Mouse (Mus musculus): Measurements from ENCODE around the gene Cilp. TPM values are rescaled to one million over a fixed set of nuclear protein-coding genes. Genes with fewer than 3 reads are reported as not detected.
"Not testable (repeated sequence)": the region's sequence is repeated elsewhere in the genome, so short reads cannot be mapped to it uniquely, and the experiment has no call there.

Cilp gene
- polyA plus RNA-seq, 1 experiment from 2014 or later: not detected

DNA sequence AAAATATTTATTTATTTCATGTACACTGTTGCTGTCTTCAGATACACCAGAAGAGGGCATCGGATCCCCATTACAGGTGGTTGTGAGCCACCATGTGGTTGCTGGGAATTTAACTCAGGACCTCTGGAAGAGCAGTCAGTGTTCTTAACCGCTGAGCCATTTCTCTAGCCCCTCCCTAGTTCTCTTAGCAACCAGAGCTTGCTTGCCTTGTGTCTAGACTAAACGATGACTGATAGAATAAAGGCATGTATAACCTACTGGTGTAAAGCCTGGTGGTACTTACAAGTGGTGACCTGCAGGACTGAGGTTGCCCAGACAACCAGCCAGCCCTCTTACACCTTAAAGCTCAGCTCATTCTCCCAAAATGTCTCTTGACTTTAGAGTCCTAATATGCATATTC, 9.9 kb downstream of the Cilp start:
- H3K36me3 ChIP-seq; H3K9ac ChIP-seq; H3K4me1 ChIP-seq; H3K4me3 ChIP-seq; ATAC-seq (ENCODE audit: extremely low read depth, insufficient number of reproducible peaks, low FRiP score, low TSS enrichment); H3K27ac ChIP-seq (replicated peaks); H3K4me2 ChIP-seq; H3K9me3 ChIP-seq; H3K27me3 ChIP-seq (replicated peaks): not testable (repeated sequence)
- 70% methylated on average over 3 of the region's 3 CpGs for WGBS

DNA sequence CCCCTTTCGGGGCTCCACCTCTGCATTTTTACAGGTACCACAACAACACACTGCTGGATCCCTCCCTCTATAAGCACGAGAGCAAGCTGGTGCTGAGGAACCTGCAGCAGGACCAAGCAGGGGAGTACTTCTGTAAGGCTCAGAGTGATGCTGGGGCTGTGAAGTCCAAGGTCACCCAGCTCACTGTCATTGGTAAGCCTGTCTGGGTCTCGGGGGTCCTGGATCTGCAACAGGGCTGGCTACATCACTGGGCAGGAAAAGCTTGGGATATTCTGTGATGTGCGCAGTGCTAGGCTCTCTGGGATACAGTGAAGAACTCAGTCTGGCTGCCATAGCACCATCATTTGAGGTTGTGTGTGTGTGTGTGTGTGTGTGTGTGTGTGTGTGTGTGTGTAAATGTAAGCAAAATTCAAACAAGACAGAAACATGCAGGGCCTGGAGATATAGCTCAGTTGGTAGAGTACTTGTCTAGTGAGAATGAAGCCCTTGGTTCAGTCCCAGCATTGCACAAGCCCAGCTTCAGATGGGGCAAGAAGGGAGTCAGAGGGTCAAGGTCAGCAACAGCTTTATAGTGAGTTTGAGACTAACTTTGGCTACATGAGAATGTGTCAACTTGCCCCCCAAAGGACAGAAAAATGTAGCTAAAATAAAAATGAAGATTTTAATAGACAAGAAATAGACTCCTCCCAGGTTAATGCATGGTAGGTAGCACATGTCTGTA, 11.0 kb downstream of the Cilp start:
- H3K4me3 ChIP-seq: no peak overlapping the region
- H3K9ac ChIP-seq: no peak overlapping the region
- no peak for ATAC-seq (ENCODE audit: extremely low read depth, insufficient number of reproducible peaks, low FRiP score, low TSS enrichment)
- H3K27me3 ChIP-seq (replicated peaks): no peaks in the 10 kb centered on the region
- H3K36me3 ChIP-seq: no peaks in the 10 kb centered on the region
- H3K4me1 ChIP-seq: no peaks in the 10 kb centered on the region
- no peaks in the 10 kb centered on the region for H3K9me3 ChIP-seq
- no peak overlapping the region for H3K4me2 ChIP-seq
- H3K27ac ChIP-seq (replicated peaks): no peak overlapping the region
- 62% methylated on average over 4 of the region's 4 CpGs for WGBS

DNA sequence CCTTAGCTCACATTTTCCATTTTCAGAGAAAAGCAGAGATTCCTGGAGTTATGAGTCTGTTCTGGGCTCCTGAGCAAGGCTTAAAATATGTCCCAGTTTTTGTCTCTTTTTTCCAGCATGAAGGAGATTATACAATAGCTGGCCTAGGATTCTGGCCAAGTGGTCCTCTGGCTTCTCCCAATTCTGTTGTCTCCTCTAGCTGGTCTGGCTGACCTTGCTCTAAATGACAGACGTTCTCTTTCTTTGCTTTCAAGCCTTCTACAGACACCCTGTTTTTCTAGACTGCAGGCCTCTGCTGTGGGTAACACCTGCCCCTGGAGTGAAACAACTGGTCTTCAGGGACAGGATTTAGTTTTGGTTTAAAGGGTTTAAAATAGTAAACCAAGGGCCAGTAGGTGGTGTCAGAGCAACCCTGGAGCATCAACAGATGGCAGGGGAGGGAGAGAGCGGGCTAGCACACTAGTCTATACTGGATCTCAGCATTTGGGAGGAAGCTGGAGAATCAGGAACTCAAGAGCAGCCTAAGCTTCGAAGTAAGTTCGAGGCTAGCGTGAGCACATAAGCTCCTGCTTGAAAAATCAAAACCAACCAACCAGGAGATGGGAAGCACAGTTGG, 16.7 kb downstream of the Cilp start:
- no peaks in the 10 kb centered on the region for H3K4me1 ChIP-seq
- 0 out of 2 replicates have a peak, but pooled peaks cover 3% of the 10 kb centered on the region for H3K27me3 ChIP-seq (replicated peaks)
- no peak overlapping the region for H3K27ac ChIP-seq (replicated peaks)
- ATAC-seq (ENCODE audit: extremely low read depth, insufficient number of reproducible peaks, low FRiP score, low TSS enrichment): no peak
- H3K9ac ChIP-seq: peak overlapping the region; percentile 16; the same call in 1 of the 2 replicates
- no peak overlapping the region for H3K4me2 ChIP-seq
- no peak overlapping the region for H3K4me3 ChIP-seq
- WGBS: 64% methylated on average over 5 of the region's 5 CpGs
- H3K9me3 ChIP-seq: no peaks in the 10 kb centered on the region
- no peaks in the 10 kb centered on the region for H3K36me3 ChIP-seq

DNA sequence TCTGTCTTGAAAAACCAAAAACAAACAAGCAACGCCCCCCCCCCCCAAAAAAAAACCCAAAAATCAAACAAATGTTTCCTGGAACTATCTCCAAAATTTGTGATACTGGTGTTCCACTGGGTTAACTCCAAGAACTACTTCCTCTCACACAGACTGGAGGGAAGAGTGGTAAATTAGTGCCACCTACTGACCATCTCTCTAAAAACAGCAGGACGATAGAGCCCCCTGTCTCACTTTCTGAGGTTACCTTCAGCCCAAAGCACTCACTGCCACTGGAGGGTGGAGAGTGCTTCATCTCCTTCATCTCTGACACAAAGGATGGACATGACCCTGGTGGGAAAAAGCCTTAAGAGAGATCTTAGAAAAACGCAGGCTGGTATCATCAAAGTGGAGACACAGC, 18.3 kb downstream of the Cilp start:
- 0% methylated on average over 3 of the region's 3 CpGs for WGBS
- no peaks in the 10 kb centered on the region for H3K4me1 ChIP-seq
- H3K36me3 ChIP-seq: no peaks in the 10 kb centered on the region
- H3K4me2 ChIP-seq: no peak overlapping the region
- no peak overlapping the region for H3K9ac ChIP-seq
- no peak for ATAC-seq (ENCODE audit: extremely low read depth, insufficient number of reproducible peaks, low FRiP score, low TSS enrichment)
- H3K27me3 ChIP-seq (replicated peaks): 0 out of 2 replicates have a peak, but pooled peaks cover 3% of the 10 kb centered on the region
- H3K4me3 ChIP-seq: no peak overlapping the region
- no peak overlapping the region for H3K27ac ChIP-seq (replicated peaks)
- no peaks in the 10 kb centered on the region for H3K9me3 ChIP-seq

DNA sequence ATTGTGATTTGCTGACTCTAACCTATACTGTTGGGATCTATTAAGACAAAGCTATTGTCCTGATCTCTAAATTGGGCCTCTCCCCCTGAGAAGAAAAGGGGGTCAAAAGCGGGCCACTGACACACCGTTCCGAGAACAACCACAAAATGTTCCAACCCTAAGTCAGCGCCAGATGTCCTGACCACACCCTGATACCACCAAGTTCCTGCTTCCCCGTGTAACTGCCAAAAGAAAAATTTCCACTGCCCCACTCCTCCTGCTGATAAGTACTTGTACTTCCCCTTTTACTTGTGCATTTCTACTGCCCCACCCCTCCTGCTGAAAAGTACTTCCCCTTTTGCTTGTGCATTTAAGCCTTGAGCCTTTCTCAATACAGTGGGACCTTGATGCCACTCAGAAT, 23.3 kb downstream of the Cilp start:
- H3K36me3 ChIP-seq; ATAC-seq (ENCODE audit: extremely low read depth, insufficient number of reproducible peaks, low FRiP score, low TSS enrichment); H3K27me3 ChIP-seq (replicated peaks); H3K27ac ChIP-seq (replicated peaks); H3K9me3 ChIP-seq; H3K4me2 ChIP-seq; H3K4me3 ChIP-seq; H3K9ac ChIP-seq: not testable (repeated sequence)
- peaks cover 12% of the 10 kb centered on the region for H3K4me1 ChIP-seq
- 74% methylated on average over 5 of the region's 5 CpGs for WGBS

DNA sequence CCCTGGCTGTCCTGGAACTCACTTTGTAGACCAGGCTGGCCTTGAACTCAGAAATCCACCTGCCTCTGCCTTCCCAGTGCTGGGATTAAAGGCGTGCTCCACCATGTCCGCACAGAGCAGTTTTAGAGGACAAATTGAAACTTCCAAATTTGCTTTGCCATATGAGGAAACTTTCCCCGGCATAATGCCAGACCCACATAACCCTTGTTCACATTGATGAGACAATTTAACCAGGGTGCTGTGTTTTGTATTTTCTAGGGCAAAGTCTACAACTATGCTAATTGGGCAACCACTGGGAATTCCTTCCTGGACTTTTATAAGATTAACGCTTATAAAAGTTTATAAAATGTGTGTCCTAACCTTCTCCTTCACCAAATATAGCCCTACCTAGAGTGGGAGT, 25.0 kb downstream of the Cilp start:
- H3K4me1 ChIP-seq: peaks cover 14% of the 10 kb centered on the region
- no peak overlapping the region for H3K27ac ChIP-seq (replicated peaks)
- no peak overlapping the region for H3K4me3 ChIP-seq
- H3K9me3 ChIP-seq: no peaks in the 10 kb centered on the region
- 0 out of 2 replicates have a peak, but pooled peaks cover 3% of the 10 kb centered on the region for H3K27me3 ChIP-seq (replicated peaks)
- 84% methylated on average over 4 of the region's 4 CpGs for WGBS
- ATAC-seq (ENCODE audit: extremely low read depth, insufficient number of reproducible peaks, low FRiP score, low TSS enrichment): no peak
- no peak overlapping the region for H3K9ac ChIP-seq
- H3K4me2 ChIP-seq: no peak overlapping the region
- H3K36me3 ChIP-seq: no peaks in the 10 kb centered on the region

DNA sequence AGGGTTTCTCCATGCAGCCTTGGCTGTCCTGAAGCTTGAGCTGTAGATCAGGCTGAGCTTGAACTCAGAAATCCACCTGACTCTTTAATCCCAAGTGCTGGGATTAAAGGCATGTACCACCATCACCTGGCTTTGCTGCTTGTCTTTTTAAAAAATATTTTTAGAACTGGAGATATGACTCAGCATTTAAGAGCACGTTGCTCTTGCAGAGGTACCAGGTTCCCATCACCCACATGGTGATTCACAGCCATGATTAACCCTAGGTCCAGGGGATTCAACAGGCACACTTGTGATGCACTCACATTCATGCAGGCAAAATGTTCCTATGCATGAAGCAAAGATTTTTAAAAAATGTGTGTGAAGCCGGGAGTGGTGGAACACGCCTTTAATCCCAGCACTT, 27.4 kb downstream of the Cilp start:
- Histone ChIP-seq H3K9me3 (no peaks in the 10 kb centered on the region), H3K36me3 (peaks cover 11% of the 10 kb centered on the region), H3K4me3 (no peak overlapping the region), H3K4me2 (no peak overlapping the region), H3K4me1 (peaks cover 26% of the 10 kb centered on the region), H3K27me3 (replicated peaks) (no peaks in the 10 kb centered on the region), H3K9ac (no peak overlapping the region), H3K27ac (replicated peaks) (no peak overlapping the region)
- no peak for ATAC-seq (ENCODE audit: extremely low read depth, insufficient number of reproducible peaks, low FRiP score, low TSS enrichment)
- 66% methylated on average over 3 of the region's 3 CpGs for WGBS

DNA sequence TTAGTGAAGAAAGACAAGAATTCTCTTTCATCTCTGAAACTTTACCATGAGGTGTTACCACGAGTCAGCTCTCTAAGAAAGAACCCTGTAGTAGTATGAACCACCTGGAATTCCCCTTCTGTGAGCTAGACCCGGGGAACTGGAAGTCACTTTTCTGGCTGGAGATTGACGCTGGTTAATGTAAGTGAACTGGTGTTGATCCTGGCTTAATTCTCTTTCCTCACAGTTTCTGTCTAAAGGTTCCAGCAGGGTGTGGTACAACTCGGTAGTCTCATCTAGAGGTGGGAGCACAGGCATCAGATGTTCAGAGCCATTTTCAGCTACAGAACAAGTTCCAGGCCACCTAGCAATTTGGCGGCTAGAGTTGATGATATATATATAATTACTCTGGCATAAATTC, 28.1 kb downstream of the Cilp start:
- Histone ChIP-seq H3K27ac (replicated peaks) (peak overlapping the region; percentile 84), H3K36me3 (peaks cover 18% of the 10 kb centered on the region), H3K4me1 (peaks cover 26% of the 10 kb centered on the region), H3K27me3 (replicated peaks) (no peaks in the 10 kb centered on the region), H3K9me3 (no peaks in the 10 kb centered on the region), H3K9ac (peak overlapping the region; percentile 97), H3K4me3 (peak overlapping the region; percentile 96), H3K4me2 (peak overlapping the region; percentile 82)
- ATAC-seq (ENCODE audit: extremely low read depth, insufficient number of reproducible peaks, low FRiP score, low TSS enrichment): no peak
- 30% methylated on average over 5 of the region's 5 CpGs for WGBS

DNA sequence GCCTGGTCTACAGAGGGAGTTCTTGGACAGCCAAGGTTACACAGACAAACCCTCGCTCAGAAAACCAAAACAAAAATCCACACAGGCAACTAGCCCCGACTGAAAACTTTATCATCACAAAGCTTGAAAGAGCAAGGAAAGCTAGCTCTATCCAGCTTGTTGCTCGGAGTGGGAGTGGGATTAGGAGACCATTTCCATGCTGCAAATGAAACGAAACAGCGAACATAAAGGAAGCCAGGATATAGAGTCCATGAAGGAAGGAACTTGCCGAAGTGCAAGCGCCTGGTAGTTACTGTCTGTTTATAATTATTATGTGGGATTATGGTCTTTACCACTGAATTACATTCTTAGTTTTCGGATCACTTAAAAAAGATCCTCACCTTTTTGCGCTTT, 28.6 kb downstream of the Cilp start:
- peak overlapping the region; percentile 84 for H3K27ac ChIP-seq (replicated peaks)
- H3K36me3 ChIP-seq: peaks cover 18% of the 10 kb centered on the region
- no peaks in the 10 kb centered on the region for H3K27me3 ChIP-seq (replicated peaks)
- no peak for ATAC-seq (ENCODE audit: extremely low read depth, insufficient number of reproducible peaks, low FRiP score, low TSS enrichment)
- peak overlapping the region; percentile 97 for H3K9ac ChIP-seq
- peaks cover 26% of the 10 kb centered on the region for H3K4me1 ChIP-seq
- peak overlapping the region; percentile 82 for H3K4me2 ChIP-seq
- H3K4me3 ChIP-seq: peak overlapping the region; percentile 96
- WGBS: under 1% methylated on average over 9 of the region's 9 CpGs
- H3K9me3 ChIP-seq: no peaks in the 10 kb centered on the region

DNA sequence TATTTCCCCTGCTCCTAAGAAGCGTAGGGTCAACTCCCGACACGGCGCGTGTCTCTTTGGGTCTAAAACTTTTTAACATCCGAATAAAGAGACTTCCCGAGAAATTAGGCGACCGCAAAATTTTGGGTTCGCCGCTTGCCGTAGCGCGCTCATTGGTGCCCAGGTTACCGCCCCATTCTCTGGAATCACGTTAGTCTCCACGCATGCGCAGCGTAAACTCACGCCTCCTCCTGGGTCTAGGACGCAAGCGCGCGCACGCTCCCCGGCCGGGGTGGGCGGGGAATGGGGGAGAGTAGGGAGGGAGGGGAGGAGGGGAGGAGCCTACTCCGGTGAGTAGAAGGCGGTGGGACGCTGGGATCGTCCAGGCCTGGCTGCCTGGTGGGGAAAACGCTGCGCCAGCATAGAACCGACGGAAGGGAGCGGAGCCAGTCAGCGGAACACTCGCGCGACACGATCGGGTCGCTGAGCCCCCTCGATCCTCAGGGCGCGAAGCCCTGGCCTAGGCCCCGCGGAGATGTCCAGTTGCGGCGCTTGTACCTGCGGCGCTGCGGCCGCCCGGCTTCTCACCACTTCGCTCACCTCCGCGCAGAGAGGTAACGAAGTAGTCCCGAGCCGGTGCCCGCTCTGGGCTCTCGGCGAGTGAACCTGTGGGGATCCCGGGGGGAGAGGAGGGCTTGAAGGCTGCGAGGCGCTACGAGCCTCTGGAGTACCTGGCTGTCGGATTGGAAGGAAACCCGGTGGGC, 29.2 kb downstream of the Cilp start, which contains the start of gene Clpx:
Clpx (plus strand) TSS at position 288 of the 743 bp plus-strand sequence.
- peak within 1 kb of the TSS; percentile 96 for H3K4me3 ChIP-seq
- WGBS: under 1% methylated on average over 71 of the region's 71 CpGs
- no peaks in the 10 kb centered on the region for H3K9me3 ChIP-seq
- H3K36me3 ChIP-seq: peaks cover 18% of the 10 kb centered on the region
- H3K9ac ChIP-seq: peak within 1 kb of the TSS; percentile 97
- H3K4me2 ChIP-seq: peak within 1 kb of the TSS; percentile 82
- H3K27me3 ChIP-seq (replicated peaks): no peaks in the 10 kb centered on the region
- peak; percentile 97 for ATAC-seq (ENCODE audit: extremely low read depth, insufficient number of reproducible peaks, low FRiP score, low TSS enrichment)
- H3K27ac ChIP-seq (replicated peaks): peak within 1 kb of the TSS; percentile 86
- H3K4me1 ChIP-seq: peaks cover 23% of the 10 kb centered on the region

DNA sequence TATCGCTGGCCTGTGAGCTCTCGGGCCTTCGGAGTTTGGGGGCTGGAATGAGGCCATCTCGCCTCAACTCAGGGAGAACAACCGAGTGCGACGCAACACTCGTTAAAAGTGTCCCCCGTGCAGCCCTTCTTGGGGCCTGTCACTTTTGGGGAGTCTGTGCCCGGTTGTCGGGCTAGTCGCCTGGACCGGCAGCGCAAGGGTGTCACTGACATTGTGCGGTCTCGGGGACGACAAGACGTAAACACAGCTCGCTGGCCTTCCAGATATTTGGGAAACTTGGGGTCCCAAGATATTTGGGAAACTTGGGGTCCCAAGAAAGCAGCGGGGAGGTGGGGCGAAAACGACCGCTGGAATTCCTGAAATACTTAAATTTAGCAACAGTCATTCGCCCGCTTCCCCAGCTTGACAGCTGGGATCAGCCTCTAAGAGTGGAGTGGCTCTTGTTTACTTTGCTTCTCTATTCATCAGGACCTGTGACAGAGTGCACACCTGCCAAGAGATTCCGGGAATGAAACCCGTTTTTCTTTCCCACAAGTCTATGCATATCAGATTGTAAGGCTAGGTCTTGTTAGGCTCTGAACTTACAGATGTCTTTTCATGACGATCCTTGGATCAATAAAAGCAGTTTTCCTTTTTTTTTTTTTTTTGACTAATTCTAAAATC, 29.9 kb downstream of the Cilp start:
- Histone ChIP-seq H3K9ac (peak overlapping the region; percentile 97), H3K27ac (replicated peaks) (peak overlapping the region; percentile 86), H3K9me3 (no peaks in the 10 kb centered on the region), H3K4me3 (peak overlapping the region; percentile 96), H3K36me3 (peaks cover 21% of the 10 kb centered on the region), H3K4me2 (peak overlapping the region; percentile 75), H3K4me1 (peaks cover 23% of the 10 kb centered on the region), H3K27me3 (replicated peaks) (no peaks in the 10 kb centered on the region)
- no peak for ATAC-seq (ENCODE audit: extremely low read depth, insufficient number of reproducible peaks, low FRiP score, low TSS enrichment)
- 2% methylated on average over 28 of the region's 28 CpGs for WGBS
